Mouse (Mus musculus): ENCODE measurements around the gene Gm9736.
"Not testable (repeated sequence)": the region's sequence is repeated elsewhere in the genome, so short reads cannot be mapped to it uniquely, and the experiment has no call there.

Gene Gm9736

DNA sequence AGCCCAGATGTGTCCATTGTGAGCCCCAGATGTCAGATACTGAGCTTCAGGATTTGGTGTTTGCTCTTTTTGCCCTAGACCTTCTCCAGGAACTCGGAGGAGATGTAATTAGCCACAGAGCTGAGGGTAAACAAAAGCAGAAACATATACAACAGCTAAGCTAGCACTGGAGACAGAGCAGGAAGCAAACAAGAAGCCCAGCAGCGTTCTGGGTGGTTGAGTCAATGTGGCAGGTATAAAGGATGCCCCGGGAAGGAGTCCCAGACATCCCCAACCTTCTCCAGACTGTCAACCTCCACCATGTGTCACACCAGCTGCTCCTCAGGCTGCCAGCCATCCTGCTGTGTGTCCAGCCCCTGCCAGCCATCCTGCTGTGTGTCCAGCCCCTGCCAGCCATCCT lies 25.0 kb downstream of the Gm9736 start, which contains the start of gene Gm10100:
Gene Gm10100, plus strand, starts transcription at position 301 of the 400 bp plus-strand sequence.
- DNase-seq (ENCODE audit: low read depth, low spot score) = no peak

DNA sequence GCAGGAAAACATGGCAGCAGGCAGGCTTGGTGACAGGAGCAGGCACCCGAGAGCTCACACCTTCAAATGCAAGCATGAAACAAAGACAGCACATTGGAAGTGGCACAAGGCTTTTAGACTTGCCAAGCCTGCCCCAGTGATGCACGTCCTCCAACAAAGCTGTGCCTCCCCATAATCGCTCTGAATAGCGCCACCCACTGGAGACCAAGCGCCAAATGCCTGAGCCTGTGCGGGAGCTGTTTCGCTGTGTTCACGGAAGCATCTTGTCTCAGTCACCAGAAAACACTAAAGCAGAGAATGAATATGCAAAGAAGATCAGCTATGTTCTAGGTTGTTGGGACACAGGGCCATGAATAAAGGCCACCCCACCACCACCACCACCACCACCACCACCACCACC lies 26.3 kb downstream of the Gm9736 start:
- no peak for DNase-seq (ENCODE audit: low read depth, low spot score)

DNA sequence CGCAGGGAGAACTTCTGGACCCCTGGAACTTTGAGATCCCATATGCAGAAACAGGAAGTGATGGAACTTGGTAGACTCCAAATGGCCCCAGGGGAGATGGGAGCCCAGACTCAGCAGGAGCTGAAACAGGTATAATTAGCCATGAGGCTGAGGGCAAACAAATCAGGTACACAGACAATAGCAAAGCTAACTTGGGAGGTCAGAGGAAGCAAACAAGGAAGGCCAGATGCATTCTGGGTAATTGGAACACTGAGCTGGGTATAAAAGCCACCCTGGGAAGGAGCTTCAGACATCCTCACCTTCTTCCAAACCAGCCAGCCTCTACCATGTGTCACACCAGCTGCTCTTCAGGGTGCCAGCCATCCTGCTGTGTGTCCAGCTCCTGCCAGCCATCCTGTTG lies 30.9 kb downstream of the Gm9736 start, which contains the start of gene Krtap12-1:
Gene Krtap12-1, plus strand, starts transcription at position 301 of the 400 bp plus-strand sequence.
- not testable (repeated sequence) for DNase-seq (ENCODE audit: low read depth, low spot score)

DNA sequence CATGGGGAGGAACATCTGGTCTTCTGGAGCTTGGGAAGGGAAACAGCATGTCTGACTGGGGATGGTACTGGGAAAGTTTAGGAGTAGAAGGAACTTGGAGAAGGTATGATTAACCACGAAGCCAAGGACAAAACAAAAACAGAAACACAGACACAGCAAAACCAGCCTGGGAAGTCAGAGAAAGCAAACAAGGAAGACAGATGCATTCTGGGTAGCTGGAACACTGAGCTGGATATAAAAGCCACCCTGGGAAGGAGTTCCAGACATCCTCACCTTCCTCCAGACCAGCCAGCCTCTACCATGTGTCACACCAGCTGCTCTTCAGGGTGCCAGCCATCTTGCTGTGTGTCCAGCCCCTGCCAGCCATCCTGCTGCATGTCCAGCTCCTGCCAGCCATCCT lies 35.6 kb downstream of the Gm9736 start, which contains the start of gene Gm10142:
Gene Gm10142, plus strand, starts transcription at position 301 of the 400 bp plus-strand sequence.
- DNase-seq (ENCODE audit: low read depth, low spot score) = no peak

DNA sequence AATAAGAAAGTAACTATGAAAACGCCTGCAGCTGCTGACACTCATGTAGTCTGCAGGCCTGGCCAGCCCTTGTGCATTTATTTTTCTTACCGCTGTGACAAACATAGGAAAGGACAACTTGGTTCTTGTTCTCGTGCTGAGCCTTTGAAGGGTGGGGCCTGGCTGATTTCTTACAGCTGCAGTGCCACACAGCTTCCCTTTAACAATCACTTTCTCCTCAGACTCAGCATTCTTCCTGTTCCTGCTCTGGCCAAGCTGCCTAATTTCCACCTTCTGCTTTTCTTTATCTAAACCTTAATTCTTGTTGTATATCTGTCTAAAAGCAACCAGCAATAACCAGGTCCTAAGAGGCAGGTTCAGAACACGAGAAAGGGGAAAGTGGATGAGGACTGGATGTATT lies 37.4 kb downstream of the Gm9736 start:
- no peak for DNase-seq (ENCODE audit: low read depth, low spot score)

DNA sequence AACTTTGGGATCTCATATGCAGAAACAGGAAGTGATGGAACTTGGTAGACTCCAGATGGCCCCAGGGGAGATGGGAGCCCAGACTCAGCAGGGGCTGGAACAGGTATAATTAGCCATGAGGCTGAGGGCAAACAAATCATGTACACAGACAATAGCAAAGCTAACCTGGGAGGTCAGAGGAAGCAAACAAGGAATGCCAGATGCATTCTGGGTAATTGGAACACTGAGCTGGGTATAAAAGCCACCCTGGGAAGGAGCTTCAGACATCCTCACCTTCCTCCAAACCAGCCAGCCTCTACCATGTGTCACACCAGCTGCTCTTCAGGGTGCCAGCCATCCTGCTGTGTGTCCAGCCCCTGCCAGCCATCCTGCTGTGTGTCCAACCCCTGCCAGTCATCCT lies 40.0 kb downstream of the Gm9736 start, which contains the start of gene Gm10024:
Gene Gm10024, plus strand, starts transcription at position 301 of the 400 bp plus-strand sequence.
- DNase-seq (ENCODE audit: low read depth, low spot score) = not testable (repeated sequence)

DNA sequence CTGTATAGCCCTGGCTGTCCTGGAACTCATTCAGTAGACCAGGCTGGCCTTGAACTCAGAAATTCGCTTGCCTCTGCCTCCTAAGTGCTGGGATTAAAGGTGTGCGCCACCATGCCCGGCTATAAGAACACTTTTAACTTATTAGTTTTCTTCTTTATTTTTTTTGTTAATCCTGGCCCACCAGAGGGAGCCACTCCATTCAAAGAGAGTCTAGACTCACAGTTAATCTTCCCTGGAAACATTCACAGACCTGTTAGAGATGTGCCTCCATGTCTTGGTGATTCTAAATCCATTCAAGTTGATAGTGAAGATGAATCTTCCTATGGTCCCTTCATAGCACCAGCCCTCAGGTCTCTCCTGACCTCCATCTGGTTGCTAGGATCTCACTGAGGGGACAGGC lies 41.3 kb downstream of the Gm9736 start:
- DNase-seq (ENCODE audit: low read depth, low spot score) = no peak

DNA sequence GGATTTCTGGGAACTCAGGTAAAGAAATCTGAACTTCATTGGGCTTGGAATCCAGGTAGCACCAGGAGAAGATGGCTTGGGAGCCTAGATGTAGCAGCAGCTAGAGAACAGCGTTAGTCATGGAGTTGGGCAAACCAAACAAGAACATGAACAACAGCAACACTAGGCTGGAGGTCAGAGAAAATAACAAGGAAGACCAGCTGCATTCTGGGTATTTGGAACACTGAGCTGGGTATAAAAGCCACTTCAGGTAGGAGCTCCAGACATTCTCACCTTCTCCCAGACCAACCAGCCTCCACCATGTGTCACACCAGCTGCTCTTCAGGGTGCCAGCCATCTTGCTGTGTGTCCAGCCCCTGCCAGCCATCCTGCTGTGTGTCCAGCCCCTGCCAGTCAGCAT lies 44.8 kb downstream of the Gm9736 start, which contains the start of gene Gm10272:
Gene Gm10272, plus strand, starts transcription at position 301 of the 400 bp plus-strand sequence.
- DNase-seq (ENCODE audit: low read depth, low spot score) = no peak
